Comparison of ENCODE assay signal across 15 mouse cellular contexts in genomic region chr10:96753521-96753920, GRCm38 (mm10).
DNase-seq lines count a peak whose midpoint lies in the region; ATAC-seq and TF ChIP-seq lines count a peak whose summit lies in the region.
"Had no signal": no experiment of that assay in that cellular context is flagged by ENCODE, and none has a peak within 500 bp of the region (broad histone marks: within the 10 kb centered on the region; RNA-seq: fewer than 3 reads in every experiment).

No protein-coding gene starts in this region.

- no peaks in the 10 kb centered on the region for H3K36me3 ChIP-seq in lung, embryonic 16.5 days (ENCODE audit: control insufficient read depth, insufficient read depth, low read length)
- H3K36me3 ChIP-seq in lung, postnatal 0 days (ENCODE audit: insufficient read depth, low read length), result no peaks in the 10 kb centered on the region
- no peaks in the 10 kb centered on the region for H3K36me3 ChIP-seq in hindbrain, embryonic 13.5 days
- H3K36me3 ChIP-seq: embryonic facial prominence, embryonic 13.5 days; forebrain, embryonic 15.5 days; midbrain, embryonic 13.5 days had no signal

- H3K27ac ChIP-seq in gastrocnemius, adult 2 months, result peak overlapping the region; percentile 35
- 0 out of 2 replicates have a peak overlapping the region, but pooled peaks have one; percentile 36 for H3K27ac ChIP-seq in lung, embryonic 16.5 days (ENCODE audit: low read length)
- H3K27ac ChIP-seq in lung, postnatal 0 days (ENCODE audit: low read length), result no peak overlapping the region
- peak overlapping the region; percentile 52 for H3K27ac ChIP-seq in hindbrain, embryonic 13.5 days
- H3K27ac ChIP-seq: embryonic facial prominence, embryonic 13.5 days; forebrain, embryonic 15.5 days; liver, embryonic 14.5 days; midbrain, embryonic 13.5 days had no signal

- no peaks in the 10 kb centered on the region for H3K9me3 ChIP-seq in lung, embryonic 16.5 days (ENCODE audit: control insufficient read depth, low read length)
- H3K9me3 ChIP-seq in lung, postnatal 0 days (ENCODE audit: low read length), result no peaks in the 10 kb centered on the region
- H3K9me3 ChIP-seq in hindbrain, embryonic 13.5 days, result no peaks in the 10 kb centered on the region
- H3K9me3 ChIP-seq: embryonic facial prominence, embryonic 13.5 days; forebrain, embryonic 15.5 days; midbrain, embryonic 13.5 days had no signal

- no peak for TF ChIP-seq EP300 in lung, postnatal 0 days (IDR thresholded peaks at IDR 0.05)

- ATAC-seq in lung, embryonic 16.5 days (ENCODE audit: low read depth), result no peak
- ATAC-seq in lung, postnatal 0 days, result no peak
- no peak for ATAC-seq in hindbrain, embryonic 13.5 days (ENCODE audit: low FRiP score)
- ATAC-seq: activated CD4-positive, CD25-positive, alpha-beta regulatory T cell, adult 4 months; forebrain, embryonic 15.5 days; midbrain, embryonic 13.5 days had no signal

- WGBS in lung, embryonic 16.5 days, result 29% methylated on average over 1 of the region's 1 CpGs
- 57% methylated on average over 1 of the region's 1 CpGs for WGBS in lung, postnatal 0 days
- 20% methylated on average over 1 of the region's 1 CpGs for WGBS in hindbrain, embryonic 13.5 days

- no peak for DNase-seq in gastrocnemius, adult 2 months
- DNase-seq in gastrocnemius, postnatal 14 days, result no peak
- DNase-seq in lung, postnatal 0 days (ENCODE audit: low spot score), result no peak
- DNase-seq in heart, adult 8-10 months (ENCODE audit: low spot score), result peak; percentile 38
- DNase-seq in adrenal gland, postnatal 4 days (ENCODE audit: low spot score in 2 of 2), result no peak
- DNase-seq in layer of hippocampus, postnatal 14 days (ENCODE audit: low spot score in 2 of 2), result no peak
- DNase-seq: cerebellum, postnatal 14 days; right cerebral cortex, postnatal 14 days had no signal

- TF ChIP-seq CTCF in gastrocnemius, adult 2 months (IDR thresholded peaks at IDR 0.05), result no peak
- TF ChIP-seq CTCF in lung, postnatal 0 days (IDR thresholded peaks at IDR 0.05), result no peak

- intact Hi-C loops in gastrocnemius, adult 2 months (cut with DNase I), result no loop called here
- intact Hi-C loops in gastrocnemius, postnatal 14 days (cut with DNase I; ENCODE audit: low total_unique reads), result no loop called here

- H3K4me3 ChIP-seq in gastrocnemius, adult 2 months, result no peak overlapping the region
- H3K4me3 ChIP-seq in lung, embryonic 16.5 days (ENCODE audit: low read length), result no peak overlapping the region
- H3K4me3 ChIP-seq in lung, postnatal 0 days (ENCODE audit: low read depth, low read length), result no peak overlapping the region
- H3K4me3 ChIP-seq in hindbrain, embryonic 13.5 days, result no peak overlapping the region
- H3K4me3 ChIP-seq: embryonic facial prominence, embryonic 13.5 days; forebrain, embryonic 15.5 days; midbrain, embryonic 13.5 days had no signal

- no peaks in the 10 kb centered on the region for H3K27me3 ChIP-seq in lung, embryonic 16.5 days (ENCODE audit: control insufficient read depth, insufficient read depth, low read depth, low read length)
- no peaks in the 10 kb centered on the region for H3K27me3 ChIP-seq in lung, postnatal 0 days (replicated peaks; ENCODE audit: insufficient read depth, low read length)
- H3K27me3 ChIP-seq in hindbrain, embryonic 13.5 days, result no peaks in the 10 kb centered on the region
- H3K27me3 ChIP-seq: embryonic facial prominence, embryonic 13.5 days; forebrain, embryonic 15.5 days; midbrain, embryonic 13.5 days had no signal

- no peak overlapping the region for H3K9ac ChIP-seq in lung, embryonic 16.5 days (ENCODE audit: low read length)
- H3K9ac ChIP-seq in lung, postnatal 0 days (replicated peaks; ENCODE audit: low read depth), result no peak overlapping the region
- no peak overlapping the region for H3K9ac ChIP-seq in hindbrain, embryonic 13.5 days
- H3K9ac ChIP-seq: embryonic facial prominence, embryonic 13.5 days; forebrain, embryonic 15.5 days; liver, embryonic 14.5 days; midbrain, embryonic 13.5 days had no signal

- peaks cover 23% of the 10 kb centered on the region for H3K4me1 ChIP-seq in lung, embryonic 16.5 days (replicated peaks; ENCODE audit: control insufficient read depth, insufficient read depth, low read length)
- H3K4me1 ChIP-seq in lung, postnatal 0 days (ENCODE audit: insufficient read depth, low read depth, low read length), result peaks cover 10% of the 10 kb centered on the region; the same call in 1 of the 2 replicates
- H3K4me1 ChIP-seq in hindbrain, embryonic 13.5 days (replicated peaks), result peaks cover 31% of the 10 kb centered on the region

- H3K4me2 ChIP-seq in lung, embryonic 16.5 days (ENCODE audit: low read depth, low read length), result no peak overlapping the region
- H3K4me2 ChIP-seq in lung, postnatal 0 days (replicated peaks; ENCODE audit: low read depth, low read length), result no peak overlapping the region
- H3K4me2 ChIP-seq in hindbrain, embryonic 13.5 days, result no peak overlapping the region
- H3K4me2 ChIP-seq: embryonic facial prominence, embryonic 13.5 days; forebrain, embryonic 15.5 days; midbrain, embryonic 13.5 days had no signal
